In the genomic region with DNA sequence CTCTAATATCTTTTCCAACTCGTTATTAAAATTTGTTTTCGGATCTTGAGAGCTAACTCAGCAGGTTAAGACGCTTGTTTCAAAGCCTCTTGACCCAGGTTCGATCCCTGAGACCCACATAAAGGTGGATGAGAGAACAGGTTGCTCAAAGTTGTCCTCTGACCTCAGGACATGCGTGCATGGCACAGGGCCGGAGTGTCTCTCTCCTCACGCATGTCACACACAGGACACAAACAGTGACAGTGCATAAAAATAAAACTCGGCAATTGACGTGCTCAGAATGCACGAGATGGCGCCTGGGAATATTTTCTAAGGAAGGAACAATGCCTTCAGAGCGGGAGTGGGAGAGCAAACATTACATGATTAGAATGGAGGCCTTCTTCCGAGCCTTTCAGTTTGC, we compare ENCODE assay signal across 10 mouse cellular contexts. TPM values are rescaled to one million over a fixed set of nuclear protein-coding genes. Genes with fewer than 3 reads are reported as not detected.
A peak's percentile ranks its signal among the peaks of the same experiment; 100 is the strongest.
DNase-seq lines count a peak whose midpoint lies in the region; ATAC-seq lines count a peak whose summit lies in the region.
"Had no signal": no experiment of that assay in that cellular context is flagged by ENCODE, and none has a peak within 500 bp of the region (broad histone marks: within the 10 kb centered on the region; RNA-seq: fewer than 3 reads in every experiment).

No protein-coding gene starts in this region.

- intact Hi-C loops in heart, postnatal 25 days (cut with DNase I), result loop anchor here (2.0 to 5.0 kb wide), 4 partner anchors 43 to 848 kb away; a partner anchor contains a TSS

- 77% methylated on average over 13 of the region's 13 CpGs for WGBS in heart, embryonic 13.5 days
- WGBS in limb, embryonic 15.5 days, result 92% methylated on average over 13 of the region's 13 CpGs
- 95% methylated on average over 13 of the region's 13 CpGs for WGBS in limb, embryonic 10.5 days
- 84% methylated on average over 13 of the region's 13 CpGs for WGBS in intestine, embryonic 15.5 days

- H3K27me3 ChIP-seq in heart, embryonic 13.5 days (replicated peaks), result no peaks in the 10 kb centered on the region
- H3K27me3 ChIP-seq in limb, embryonic 15.5 days, result no peaks in the 10 kb centered on the region
- H3K27me3 ChIP-seq in limb, embryonic 10.5 days (ENCODE audit: low read depth, poor library complexity, severe bottlenecking), result no peaks in the 10 kb centered on the region
- H3K27me3 ChIP-seq in intestine, embryonic 15.5 days (replicated peaks), result no peaks in the 10 kb centered on the region
- H3K27me3 ChIP-seq: CH12.LX; limb, embryonic 13.5 days; neural tube, embryonic 12.5 days had no signal

- DNase-seq in heart, postnatal 25 days (ENCODE audit: low spot score), result no peak
- no peak for DNase-seq in limb, embryonic 10.5 days (ENCODE audit: low spot score)
- DNase-seq in lung, postnatal 25 days (ENCODE audit: low spot score), result peak; percentile 10

- peak overlapping the region; percentile 72 for H3K9ac ChIP-seq in heart, embryonic 13.5 days
- no peak overlapping the region for H3K9ac ChIP-seq in limb, embryonic 15.5 days
- peak overlapping the region; percentile 15; the same call in 1 of the 2 replicates for H3K9ac ChIP-seq in intestine, embryonic 15.5 days
- H3K9ac ChIP-seq: limb, embryonic 13.5 days; neural tube, embryonic 12.5 days had no signal

- no peaks in the 10 kb centered on the region for H3K9me3 ChIP-seq in heart, embryonic 13.5 days
- no peaks in the 10 kb centered on the region for H3K9me3 ChIP-seq in limb, embryonic 15.5 days
- H3K9me3 ChIP-seq in limb, embryonic 10.5 days (replicated peaks), result no peaks in the 10 kb centered on the region
- H3K9me3 ChIP-seq in intestine, embryonic 15.5 days, result no peaks in the 10 kb centered on the region
- H3K9me3 ChIP-seq: limb, embryonic 13.5 days; neural tube, embryonic 12.5 days had no signal

- H3K4me2 ChIP-seq in heart, embryonic 13.5 days, result peak overlapping the region; percentile 59
- H3K4me2 ChIP-seq in limb, embryonic 15.5 days, result no peak overlapping the region
- H3K4me2 ChIP-seq in intestine, embryonic 15.5 days (replicated peaks), result no peak overlapping the region; the same call in 1 of the 2 replicates
- H3K4me2 ChIP-seq: neural tube, embryonic 12.5 days had no signal

- H3K4me1 ChIP-seq in heart, embryonic 13.5 days, result peaks cover 13% of the 10 kb centered on the region
- H3K4me1 ChIP-seq in limb, embryonic 15.5 days, result no peaks in the 10 kb centered on the region
- peaks cover 12% of the 10 kb centered on the region for H3K4me1 ChIP-seq in limb, embryonic 10.5 days
- H3K4me1 ChIP-seq in intestine, embryonic 15.5 days (replicated peaks), result no peaks in the 10 kb centered on the region
- H3K4me1 ChIP-seq: limb, embryonic 13.5 days; neural tube, embryonic 12.5 days had no signal

- peaks cover 13% of the 10 kb centered on the region for H3K36me3 ChIP-seq in heart, embryonic 13.5 days
- peaks cover 13% of the 10 kb centered on the region for H3K36me3 ChIP-seq in limb, embryonic 15.5 days
- peaks cover 65% of the 10 kb centered on the region for H3K36me3 ChIP-seq in limb, embryonic 10.5 days
- H3K36me3 ChIP-seq in intestine, embryonic 15.5 days, result peaks cover 3% of the 10 kb centered on the region; the same call in 1 of the 2 replicates

- peak overlapping the region; percentile 33; the same call in 1 of the 2 replicates for H3K27ac ChIP-seq in heart, embryonic 13.5 days (replicated peaks)
- H3K27ac ChIP-seq in limb, embryonic 15.5 days, result 0 out of 2 replicates have a peak overlapping the region, but pooled peaks have one; percentile 22
- H3K27ac ChIP-seq in limb, embryonic 10.5 days, result no peak overlapping the region
- no peak overlapping the region for H3K27ac ChIP-seq in intestine, embryonic 15.5 days
- H3K27ac ChIP-seq: limb, embryonic 13.5 days; neural tube, embryonic 12.5 days had no signal

- H3K4me3 ChIP-seq in heart, embryonic 13.5 days, result peak overlapping the region; percentile 38
- H3K4me3 ChIP-seq in limb, embryonic 15.5 days, result no peak overlapping the region
- H3K4me3 ChIP-seq in limb, embryonic 10.5 days, result no peak overlapping the region
- no peak overlapping the region for H3K4me3 ChIP-seq in intestine, embryonic 15.5 days (replicated peaks)
- H3K4me3 ChIP-seq: limb, embryonic 13.5 days; neural tube, embryonic 12.5 days had no signal

- no peak for ATAC-seq in heart, embryonic 13.5 days (ENCODE audit: extremely low read depth, insufficient number of reproducible peaks, low FRiP score, low TSS enrichment)
- ATAC-seq in limb, embryonic 15.5 days (ENCODE audit: insufficient number of reproducible peaks, low FRiP score, low TSS enrichment, low read depth), result no peak
- 0 out of 2 replicates have a peak, but pooled peaks have one; percentile 7 for ATAC-seq in intestine, embryonic 15.5 days
- no peak for ATAC-seq in CD4-positive, CD25-positive, alpha-beta regulatory T cell, adult 4 months

RNA-seq across cellular contexts. Expression of a gene that starts 18.5 kb away (rescaled TPM):
- 221 and 261 TPM in 2 replicates for polyA plus RNA-seq in heart, embryonic 13.5 days (2015; fragmentation: Nextera tagmentation; extraction: Ambion mirVana)
- 10 to 100 TPM; 18.2 to 19.2 TPM for total RNA-seq in heart, postnatal 25 days (2021)
- 267 and 297 TPM in 2 replicates for polyA plus RNA-seq in limb, embryonic 15.5 days (2015; fragmentation: Nextera tagmentation; extraction: Ambion mirVana)
- 497 and 548 TPM in 2 replicates for polyA plus RNA-seq in limb, embryonic 10.5 days (2016; fragmentation: Nextera tagmentation; extraction: Ambion mirVana)
- 281 and 387 TPM in 2 replicates for polyA plus RNA-seq in intestine, embryonic 15.5 days (2015; fragmentation: Nextera tagmentation; extraction: Ambion mirVana)
- 100 to 1,000 TPM; 214 to 242 TPM for polyA plus RNA-seq in CD4-positive, CD25-positive, alpha-beta regulatory T cell, adult 4 months (2017; shearing (Covaris generic))

RNA-seq across cellular contexts. Expression of a gene that starts 42.6 kb away (rescaled TPM):
- polyA plus RNA-seq in heart, embryonic 13.5 days (2015; fragmentation: Nextera tagmentation; extraction: Ambion mirVana), result 45.8 and 47.5 TPM in 2 replicates
- 10 to 100 TPM; 13.9 to 16.1 TPM for total RNA-seq in heart, postnatal 25 days (2021)
- 26.3 and 30.2 TPM in 2 replicates for polyA plus RNA-seq in limb, embryonic 15.5 days (2015; fragmentation: Nextera tagmentation; extraction: Ambion mirVana)
- polyA plus RNA-seq in limb, embryonic 10.5 days (2016; fragmentation: Nextera tagmentation; extraction: Ambion mirVana), result 76.5 and 82.9 TPM in 2 replicates
- polyA plus RNA-seq in intestine, embryonic 15.5 days (2015; fragmentation: Nextera tagmentation; extraction: Ambion mirVana), result 29.2 and 37.7 TPM in 2 replicates
- under 1 TPM in 1 of 2 experiments, not detected in 1; 0.36 TPM for polyA plus RNA-seq in CD4-positive, CD25-positive, alpha-beta regulatory T cell, adult 4 months (2017; shearing (Covaris generic))

Comparison
In these comparisons a context has a peak if more than half of its experiments do, and no peak if none do; other contexts are left out.
1. H3K27ac ChIP-seq: peak in heart, embryonic 13.5 days (single experiment) and limb, embryonic 15.5 days (single experiment); none in limb, embryonic 10.5 days (single experiment) and intestine, embryonic 15.5 days (single experiment).
2. RNA of a gene that starts 42.6 kb away (polyA plus RNA-seq): 76.5 to 82.9 TPM in limb, embryonic 10.5 days, 45.8 to 47.5 TPM in heart, embryonic 13.5 days, 29.2 to 37.7 TPM in intestine, embryonic 15.5 days and 26.3 to 30.2 TPM in limb, embryonic 15.5 days; 0.36 TPM in CD4-positive, CD25-positive, alpha-beta regulatory T cell, adult 4 months; every median in the first group is over 10 times any median in the second.